Mouse (Mus musculus): ENCODE results near the gene Unc5c.

The Unc5c gene

GRCm38 (mm10) chr3:141596881-141597280 is 131.9 kb downstream of the Unc5c start:
- DNase-seq (ENCODE audit: low read depth, low spot score), result no peak

GRCm38 (mm10) chr3:141597974-141598373 is 133.0 kb downstream of the Unc5c start:
- DNase-seq (ENCODE audit: low read depth, low spot score), result no peak

GRCm38 (mm10) chr3:141598936-141599335 is 133.9 kb downstream of the Unc5c start:
- no peak for DNase-seq (ENCODE audit: low read depth, low spot score)

GRCm38 (mm10) chr3:141601072-141601549 is 136.1 kb downstream of the Unc5c start:
- DNase-seq (ENCODE audit: low read depth, low spot score), result no peak

GRCm38 (mm10) chr3:141616718-141617117 is 151.7 kb downstream of the Unc5c start:
- DNase-seq (ENCODE audit: low read depth, low spot score), result no peak

GRCm38 (mm10) chr3:141618675-141619074 is 153.7 kb downstream of the Unc5c start:
- DNase-seq (ENCODE audit: low read depth, low spot score), result no peak

- DNase-seq (ENCODE audit: low read depth, low spot score), result no peak
These were observed 156.5 kb downstream of the Unc5c start for GRCm38 (mm10) chr3:141621496-141621895.

GRCm38 (mm10) chr3:141626935-141627638 is 162.1 kb downstream of the Unc5c start:
- no peak for DNase-seq (ENCODE audit: low read depth, low spot score)

- no peak for DNase-seq (ENCODE audit: low read depth, low spot score)
These were observed 162.6 kb downstream of the Unc5c start for GRCm38 (mm10) chr3:141627639-141627977.

GRCm38 (mm10) chr3:141629431-141629830 is 164.4 kb downstream of the Unc5c start:
- DNase-seq (ENCODE audit: low read depth, low spot score), result no peak

- DNase-seq (ENCODE audit: low read depth, low spot score), result no peak
These were observed 172.9 kb downstream of the Unc5c start for GRCm38 (mm10) chr3:141637900-141638299.

GRCm38 (mm10) chr3:141644264-141644663 is 179.2 kb downstream of the Unc5c start:
- DNase-seq (ENCODE audit: low read depth, low spot score), result no peak

- no peak for DNase-seq (ENCODE audit: low read depth, low spot score)
These were observed 181.6 kb downstream of the Unc5c start for GRCm38 (mm10) chr3:141646588-141646987.

GRCm38 (mm10) chr3:141650658-141651057 is 185.6 kb downstream of the Unc5c start:
- DNase-seq (ENCODE audit: low read depth, low spot score), result no peak

- DNase-seq (ENCODE audit: low read depth, low spot score), result no peak
These were observed 188.9 kb downstream of the Unc5c start for GRCm38 (mm10) chr3:141653915-141654314.

- no peak for DNase-seq (ENCODE audit: low read depth, low spot score)
These were observed 194.2 kb downstream of the Unc5c start for GRCm38 (mm10) chr3:141659041-141659789.

- DNase-seq (ENCODE audit: low read depth, low spot score), result no peak
These were observed 195.3 kb downstream of the Unc5c start for GRCm38 (mm10) chr3:141660065-141661062.

- no peak for DNase-seq (ENCODE audit: low read depth, low spot score)
These were observed 224.1 kb downstream of the Unc5c start for GRCm38 (mm10) chr3:141689113-141689512.

- DNase-seq (ENCODE audit: low read depth, low spot score), result no peak
These were observed 225.7 kb downstream of the Unc5c start for GRCm38 (mm10) chr3:141690676-141691075.

GRCm38 (mm10) chr3:141691418-141691817 is 226.4 kb downstream of the Unc5c start:
- no peak for DNase-seq (ENCODE audit: low read depth, low spot score)

GRCm38 (mm10) chr3:141691846-141692245 is 226.8 kb downstream of the Unc5c start:
- no peak for DNase-seq (ENCODE audit: low read depth, low spot score)

- DNase-seq (ENCODE audit: low read depth, low spot score), result no peak
These were observed 234.2 kb downstream of the Unc5c start for GRCm38 (mm10) chr3:141699177-141699576.

Measured in ZHBTc4 (cell line).